Mouse (Mus musculus) activated CD4-positive, CD25-positive, alpha-beta regulatory T cell, adult 4 months (primary cell): ENCODE measurements around the gene Akirin1. TPM values are rescaled to one million over a fixed set of nuclear protein-coding genes. Genes with fewer than 3 reads are reported as not detected.
A peak's percentile ranks its signal among the peaks of the same experiment; 100 is the strongest.

Experiments
- ATAC-seq: one replicate; pipeline ENCODE4 v1.8.0; 2017
- polyA plus RNA-seq, 2 experiments: library from polyadenylated mRNA; unstranded; fragments of 100-300 nt; shearing (Covaris generic); gene quantifications; one replicate each; pipeline ENCODE4 v1.2.1; 2017

Gene Akirin1
- polyA plus RNA-seq, 2 experiments from 2014 or later: 12.0 to 14.3 TPM

DNA sequence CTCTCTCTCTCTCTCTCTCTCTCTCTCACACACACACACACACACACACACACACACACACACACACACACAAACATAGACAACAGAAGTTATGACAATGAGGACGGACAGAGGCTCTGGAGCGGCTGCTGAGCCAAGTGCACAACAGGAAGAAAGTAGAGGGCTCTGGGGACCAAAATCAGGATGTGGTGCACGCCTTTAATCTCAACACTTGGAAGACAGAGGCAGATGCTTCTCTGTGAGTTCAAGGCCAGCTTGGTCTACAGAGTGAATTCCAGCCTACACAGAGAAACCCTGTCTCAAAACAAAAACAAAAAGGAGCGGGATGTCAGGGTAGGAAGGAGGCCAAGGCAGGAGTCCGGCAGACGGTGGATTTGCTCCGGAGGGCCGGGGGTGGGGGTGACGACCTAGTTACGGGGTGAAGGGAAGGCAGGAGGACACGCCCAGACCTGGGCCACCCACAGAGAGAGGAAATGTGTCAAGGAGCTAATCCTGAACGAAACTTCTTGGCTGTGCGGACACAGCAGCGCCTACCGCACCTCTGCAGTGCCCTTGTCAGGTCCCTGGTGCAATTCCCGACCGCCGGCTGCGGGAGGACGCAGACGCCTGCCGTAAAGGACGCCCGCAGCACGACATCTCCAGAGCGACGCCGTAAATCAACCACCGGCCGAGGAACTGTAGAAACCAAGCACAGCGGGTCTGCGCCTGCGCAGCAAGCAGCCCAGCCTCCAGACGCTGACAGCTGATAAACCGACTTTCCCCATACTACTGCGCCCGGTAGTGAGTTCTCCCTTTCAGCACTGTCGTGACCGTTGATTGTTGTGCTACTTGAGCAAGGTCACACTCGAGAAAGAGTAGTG, 32.3 kb downstream of the Akirin1 start, which contains the start of gene Ndufs5:
Gene Ndufs5 (minus strand): TSS at position 629 of the 860 bp plus-strand sequence.
- ATAC-seq: peak; percentile 96

DNA sequence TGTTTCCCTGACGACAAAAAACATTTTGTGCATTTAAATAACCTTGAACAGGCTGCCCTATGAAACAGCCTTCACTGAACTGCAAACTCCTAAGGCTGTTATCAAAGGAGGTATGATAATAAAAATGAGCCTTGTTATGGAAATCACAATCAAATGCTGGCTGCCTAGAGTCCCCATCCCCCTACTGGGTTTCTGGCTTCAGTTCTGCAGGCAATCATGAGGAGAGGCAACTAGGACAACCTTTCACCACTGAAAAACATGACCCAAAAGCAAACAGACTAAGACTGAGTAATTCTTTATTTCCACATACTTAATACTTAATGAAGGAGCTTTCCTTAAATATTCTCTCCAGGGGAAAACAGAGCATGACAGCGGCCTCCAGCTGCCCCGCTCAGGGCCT, 37.7 kb downstream of the Akirin1 start:
- ATAC-seq: no peak

DNA sequence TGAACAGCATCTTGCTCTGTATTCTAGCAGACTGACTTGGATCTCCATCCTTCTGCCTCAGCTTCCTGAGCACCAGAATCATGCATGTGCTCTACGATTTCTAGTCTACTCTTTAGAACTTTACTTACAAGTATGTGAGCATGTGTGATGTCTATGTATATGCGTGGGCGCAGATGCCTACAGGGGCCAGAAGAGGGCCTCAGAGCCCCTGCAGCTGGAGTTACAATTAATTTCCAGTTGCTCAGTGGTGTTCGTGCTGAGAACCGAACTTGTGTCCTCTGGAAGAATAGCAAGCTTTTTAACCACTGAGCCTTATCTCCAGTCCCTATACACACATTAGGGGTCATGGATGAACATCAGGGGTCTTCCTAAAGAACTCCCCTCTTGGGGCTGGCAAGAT, 42.8 kb downstream of the Akirin1 start:
- ATAC-seq: no peak

DNA sequence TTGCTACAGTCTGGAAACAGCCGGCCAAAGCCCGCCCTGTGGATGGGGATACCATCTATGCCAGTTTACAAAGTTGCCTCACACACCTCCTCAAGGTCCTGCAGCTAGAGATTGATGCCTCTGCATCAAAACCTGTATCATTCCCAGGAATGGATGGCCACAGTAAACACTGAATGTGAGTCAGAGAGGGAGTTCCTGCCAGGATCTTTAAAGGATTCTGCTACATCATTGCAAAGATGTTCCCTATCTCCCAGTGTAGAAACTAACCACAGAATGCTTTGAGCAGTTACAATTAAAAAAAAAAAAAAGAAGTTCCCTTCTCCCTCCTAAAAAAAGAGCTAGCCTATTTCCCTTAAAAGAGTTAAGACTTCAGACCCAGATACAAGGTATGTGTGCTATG, 44.8 kb downstream of the Akirin1 start:
- no peak for ATAC-seq

DNA sequence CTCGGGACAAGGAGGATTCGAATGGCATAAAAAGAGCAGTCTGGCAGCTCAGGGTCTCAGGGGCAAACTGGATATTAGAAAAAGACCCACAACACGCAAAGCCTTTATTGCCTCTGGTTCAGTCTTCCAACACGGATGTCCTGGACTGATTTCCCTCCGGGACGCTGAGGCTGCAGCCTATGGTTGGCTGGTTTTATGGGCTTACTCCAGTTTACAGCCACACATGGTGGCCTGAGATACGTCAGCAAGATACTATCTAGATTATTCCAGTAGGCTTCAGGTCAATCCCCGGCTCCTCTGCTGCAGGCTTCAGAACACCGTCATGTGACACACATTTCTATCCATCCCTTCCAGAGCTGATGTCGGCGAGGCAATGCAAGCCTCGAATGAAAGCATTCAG, 56.8 kb downstream of the Akirin1 start:
- no peak for ATAC-seq

DNA sequence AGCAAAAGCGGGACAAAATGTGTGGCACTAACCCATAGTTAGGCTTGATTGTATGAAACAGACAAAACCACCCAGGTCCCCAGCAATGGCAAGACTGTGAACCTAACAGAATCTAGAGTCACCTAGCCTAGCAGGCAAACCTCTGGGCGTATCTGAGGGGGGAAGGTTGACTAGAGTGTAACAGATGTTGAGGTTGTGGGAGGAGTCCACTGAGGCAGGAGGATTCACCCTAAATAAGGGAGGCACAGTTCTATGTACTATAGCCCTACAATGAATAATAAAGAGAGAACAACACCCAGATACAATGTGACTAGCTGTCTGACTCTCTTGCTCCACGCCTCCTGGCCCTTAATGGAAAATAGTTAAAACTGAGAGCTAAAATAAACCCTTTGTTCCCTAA, 58.1 kb downstream of the Akirin1 start:
- no peak for ATAC-seq

DNA sequence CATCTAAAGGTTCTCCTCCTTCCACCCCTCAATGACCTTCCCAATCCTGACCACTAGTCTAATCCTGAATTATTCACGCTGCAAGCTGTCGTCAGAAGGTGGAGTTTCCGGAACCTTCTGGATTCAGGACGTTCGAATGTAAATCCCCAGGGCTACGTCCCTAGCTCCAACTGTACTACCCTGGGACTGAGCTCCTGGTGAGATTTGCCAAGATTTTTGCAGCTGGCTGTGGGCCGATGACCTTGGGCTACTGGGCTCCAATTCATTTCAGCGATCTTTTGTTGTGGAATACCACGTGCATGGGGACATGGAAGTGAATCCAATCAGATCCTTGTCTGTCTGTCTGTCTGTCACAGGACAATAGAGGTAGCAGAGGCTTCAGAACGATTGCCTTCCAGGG, 59.8 kb downstream of the Akirin1 start:
- ATAC-seq: no peak

DNA sequence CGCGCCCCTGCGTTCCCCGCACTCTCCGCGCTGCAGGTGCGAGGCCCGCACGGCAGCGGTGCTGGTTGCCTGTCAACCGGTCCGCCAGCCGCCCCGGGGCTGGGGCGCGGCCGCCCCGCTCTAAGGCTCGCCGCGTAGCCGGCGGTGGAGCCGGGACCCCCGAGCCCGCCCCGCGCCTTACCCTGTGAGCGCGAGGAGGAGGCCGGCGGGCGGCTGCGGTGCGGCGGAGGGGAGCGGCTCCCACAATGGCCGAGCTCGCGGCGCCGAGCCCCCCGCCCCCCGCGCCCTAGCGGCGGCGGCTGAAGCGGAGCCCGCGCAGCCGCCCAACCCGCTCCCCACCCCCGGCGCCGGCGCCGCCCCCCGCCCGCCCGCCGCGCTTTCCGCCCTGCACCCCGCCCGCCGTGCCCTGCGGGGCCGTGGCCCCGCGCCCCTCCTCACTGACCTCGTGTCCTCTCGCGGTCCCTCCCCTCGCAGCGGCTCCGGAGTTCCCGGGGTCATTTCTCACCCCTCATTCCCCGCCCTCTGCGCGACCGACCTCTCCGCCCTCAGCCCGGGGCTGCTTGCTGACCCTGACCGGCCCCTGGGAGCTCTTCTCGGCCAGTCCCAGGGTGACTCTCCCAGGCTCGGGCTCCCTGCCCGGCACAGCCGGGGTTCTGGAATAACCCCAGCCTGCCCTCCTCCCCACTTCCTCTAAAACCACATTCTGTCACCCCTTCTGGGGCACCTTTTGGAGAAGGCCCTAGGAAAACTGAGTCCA, 62.9 kb downstream of the Akirin1 start:
- ATAC-seq: no peak

DNA sequence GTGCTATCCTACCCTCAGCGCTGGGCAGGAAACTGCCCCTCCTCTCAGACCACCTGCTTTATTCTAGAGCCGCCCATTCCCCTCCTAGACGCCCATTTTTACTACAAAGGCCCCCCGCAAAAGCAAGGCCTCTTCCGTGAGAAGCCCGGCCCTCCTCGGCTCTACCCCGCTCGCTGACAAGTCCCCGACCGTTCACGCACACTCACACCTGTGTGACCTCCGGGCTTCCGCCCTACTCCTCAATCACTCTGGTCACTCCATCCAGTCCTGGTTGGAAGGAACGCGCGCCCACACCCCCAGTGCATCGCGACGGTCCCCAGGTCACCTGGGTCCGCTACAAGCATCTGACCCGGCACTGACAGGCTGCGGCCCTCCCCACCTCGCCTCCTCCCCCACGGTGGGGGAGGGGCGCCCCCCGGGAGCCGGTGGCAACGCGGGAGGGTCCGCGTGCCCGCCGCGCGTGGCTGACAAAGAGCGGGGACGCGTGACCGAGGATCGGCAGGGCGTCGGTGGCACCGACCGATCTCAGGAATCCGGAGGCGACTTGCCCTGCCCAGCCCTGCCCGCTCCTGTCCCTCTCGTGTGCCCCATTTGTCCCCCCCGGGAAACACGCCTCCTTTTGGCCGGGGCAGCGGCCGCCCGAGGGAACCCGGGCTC, 63.6 kb downstream of the Akirin1 start:
- no peak for ATAC-seq

DNA sequence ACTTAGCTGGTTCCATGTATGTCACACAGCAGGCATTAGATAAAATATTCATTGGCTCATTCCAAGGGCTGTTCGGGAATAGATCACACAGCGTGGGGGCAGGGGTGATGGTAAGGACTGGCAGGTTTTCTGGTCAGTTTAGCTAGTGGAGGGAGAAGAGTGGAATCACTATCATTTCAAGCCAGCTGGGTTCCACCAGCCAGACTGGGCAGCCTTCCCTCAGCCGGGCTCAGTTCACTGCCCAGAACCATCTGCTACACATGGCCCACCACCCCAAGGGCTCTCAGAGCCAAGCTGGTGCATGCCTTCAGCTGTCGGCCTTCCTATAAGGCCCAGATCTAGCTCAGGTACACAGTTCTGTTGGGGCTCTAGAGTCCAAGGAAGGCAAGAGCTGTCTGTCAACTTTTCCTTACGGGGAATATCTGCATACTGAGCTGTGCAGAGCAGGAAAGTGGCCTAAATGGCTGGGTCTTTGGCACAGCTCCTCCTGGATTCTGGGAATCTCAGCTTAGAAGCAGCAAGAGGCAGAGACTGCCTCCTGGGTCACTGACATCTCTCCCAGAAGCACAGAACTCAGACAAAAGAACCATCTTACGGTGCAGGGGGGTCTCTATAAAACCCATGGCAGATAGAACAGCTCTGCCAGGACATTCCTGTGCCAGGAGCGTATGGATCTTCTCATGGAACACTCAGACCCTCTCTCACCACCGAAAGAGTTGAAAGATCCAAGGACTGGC, 64.5 kb downstream of the Akirin1 start:
- no peak for ATAC-seq

DNA sequence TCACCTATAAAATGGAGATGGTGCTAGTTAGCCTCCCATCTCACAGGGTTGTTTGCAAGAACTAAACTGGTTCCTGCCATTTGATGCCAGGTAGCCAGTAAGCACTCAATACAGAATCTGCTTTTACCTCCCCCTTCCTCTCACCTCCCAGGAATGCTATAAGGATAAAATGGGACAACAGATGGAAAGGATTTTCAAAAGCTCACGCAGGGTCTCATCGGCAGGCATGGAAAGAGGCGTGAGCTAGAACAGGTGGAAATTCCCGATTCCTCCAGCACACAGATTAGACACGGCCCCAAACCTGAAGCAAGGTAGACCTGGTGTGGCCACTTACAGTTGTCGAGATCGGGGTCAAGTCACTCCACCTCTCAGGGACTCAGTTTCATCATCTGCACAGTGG, 65.1 kb downstream of the Akirin1 start:
- no peak for ATAC-seq

Other genes starting within 250 kb of the Akirin1 start
- 100 to 1,000 TPM; 141 to 142 TPM for gene Macf1, start 66.0 kb downstream of the Akirin1 start, polyA plus RNA-seq
- gene Ndufs5, start 32.1 kb downstream of the Akirin1 start, polyA plus RNA-seq: 100 to 1,000 TPM; 148 to 159 TPM
- under 1 TPM in 1 of 2 experiments, not detected in 1; 0.83 TPM for gene Rhbdl2, start 37.5 kb upstream of the Akirin1 start, polyA plus RNA-seq
- gene 4933427I04Rik, start 109.3 kb upstream of the Akirin1 start, polyA plus RNA-seq: not detected
- 10 to 100 TPM; 11.1 to 26.4 TPM for gene Mycbp, start 154.5 kb upstream of the Akirin1 start, polyA plus RNA-seq
- gene Rragc, start 167.1 kb upstream of the Akirin1 start, polyA plus RNA-seq: 1 to 10 TPM; 6.3 to 8.5 TPM
- not detected for gene 4930535I16Rik, start 167.7 kb upstream of the Akirin1 start, polyA plus RNA-seq